Mouse (Mus musculus): ENCODE measurements around the gene Uba6. TPM values are rescaled to one million over a fixed set of nuclear protein-coding genes. Genes with fewer than 3 reads are reported as not detected.

The Uba6 gene
- polyA plus RNA-seq, 1 experiment from 2014 or later = 13.1 TPM

DNA sequence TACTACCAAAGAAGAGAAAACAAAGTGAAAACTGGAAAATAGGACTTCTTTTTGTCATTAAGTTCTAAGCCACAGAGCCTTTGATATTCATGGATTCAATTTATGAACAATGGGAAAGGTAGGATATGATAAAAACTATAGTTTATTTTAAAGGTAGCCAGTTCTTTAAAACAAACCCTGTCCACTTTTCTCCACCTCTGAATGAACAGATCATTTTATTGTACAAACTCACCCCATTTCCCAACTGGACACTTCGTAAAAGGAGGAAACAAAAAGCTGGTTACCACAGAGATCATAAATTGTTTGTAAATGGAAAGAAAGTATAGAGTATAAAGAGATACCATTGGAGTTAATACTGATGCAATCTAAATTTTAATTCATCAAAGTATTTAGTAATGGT lies 61.5 kb downstream of the Uba6 start:
- no peak overlapping the region for H3K4me3 ChIP-seq
- H3K27ac ChIP-seq = no peak overlapping the region
- H3K4me1 ChIP-seq = 0 out of 2 replicates have a peak, but pooled peaks cover 3% of the 10 kb centered on the region
- H3K36me3 ChIP-seq = peaks cover 21% of the 10 kb centered on the region
- H3K9me3 ChIP-seq = no peaks in the 10 kb centered on the region
- no peaks in the 10 kb centered on the region for H3K27me3 ChIP-seq (ENCODE audit: insufficient read depth, poor library complexity, severe bottlenecking)
- WGBS = 89% methylated on average over 1 of the region's 1 CpGs
- no peak for DNase-seq (ENCODE audit: low spot score)

DNA sequence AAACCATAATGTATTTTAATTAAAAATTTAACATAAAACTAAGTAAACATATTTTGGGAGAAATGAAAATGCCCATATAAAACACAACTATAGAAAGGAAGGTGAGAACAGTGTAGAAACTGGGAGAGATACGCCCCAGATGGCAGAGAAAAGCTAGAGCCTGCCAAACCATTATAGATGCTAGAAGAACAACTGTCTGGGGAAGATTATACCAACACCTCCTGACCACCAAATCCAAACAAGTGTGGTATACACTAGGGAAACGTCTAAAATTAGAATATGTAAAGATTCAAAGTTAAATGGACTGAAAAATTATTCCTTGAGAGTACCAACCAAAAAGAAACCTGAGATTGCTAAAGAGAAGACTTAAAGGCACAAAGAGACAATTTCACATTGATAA lies 66.0 kb downstream of the Uba6 start:
- Histone ChIP-seq H3K27me3 (ENCODE audit: insufficient read depth, poor library complexity, severe bottlenecking) (no peaks in the 10 kb centered on the region), H3K27ac (no peak overlapping the region), H3K36me3 (peaks cover 19% of the 10 kb centered on the region; the same call in 1 of the 2 replicates), H3K4me1 (no peaks in the 10 kb centered on the region), H3K4me3 (no peak overlapping the region), H3K9me3 (no peaks in the 10 kb centered on the region)
- DNase-seq (ENCODE audit: low spot score) = no peak
- 82% methylated on average over 2 of the region's 2 CpGs for WGBS

DNA sequence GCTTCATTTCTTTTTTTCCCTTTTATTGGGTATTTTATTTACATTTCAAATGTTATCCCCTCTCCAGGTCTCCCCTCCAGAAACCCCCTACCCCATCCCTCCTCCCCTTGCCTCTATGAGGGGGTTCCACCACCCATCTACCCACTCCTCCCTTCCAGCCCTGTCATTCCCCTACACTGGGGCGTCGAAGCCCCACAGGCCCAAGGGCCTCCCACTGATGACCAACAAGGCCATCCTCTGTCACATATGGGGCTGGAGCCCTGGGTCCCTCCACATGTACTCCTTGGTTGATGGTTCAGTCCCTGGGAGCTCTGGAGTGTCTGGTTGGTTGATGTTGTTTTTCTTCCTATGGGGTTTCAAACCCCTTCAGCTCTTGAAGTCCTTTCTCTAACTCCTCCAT lies 70.4 kb downstream of the Uba6 start:
- Histone ChIP-seq H3K4me3 (no peak overlapping the region), H3K27me3 (ENCODE audit: insufficient read depth, poor library complexity, severe bottlenecking) (no peaks in the 10 kb centered on the region), H3K36me3 (peaks cover 4% of the 10 kb centered on the region; the same call in 1 of the 2 replicates), H3K9me3 (no peaks in the 10 kb centered on the region), H3K27ac (no peak overlapping the region), H3K4me1 (peaks cover 2% of the 10 kb centered on the region; the same call in 1 of the 2 replicates)
- DNase-seq (ENCODE audit: low spot score) = no peak
- 93% methylated on average over 2 of the region's 2 CpGs for WGBS

DNA sequence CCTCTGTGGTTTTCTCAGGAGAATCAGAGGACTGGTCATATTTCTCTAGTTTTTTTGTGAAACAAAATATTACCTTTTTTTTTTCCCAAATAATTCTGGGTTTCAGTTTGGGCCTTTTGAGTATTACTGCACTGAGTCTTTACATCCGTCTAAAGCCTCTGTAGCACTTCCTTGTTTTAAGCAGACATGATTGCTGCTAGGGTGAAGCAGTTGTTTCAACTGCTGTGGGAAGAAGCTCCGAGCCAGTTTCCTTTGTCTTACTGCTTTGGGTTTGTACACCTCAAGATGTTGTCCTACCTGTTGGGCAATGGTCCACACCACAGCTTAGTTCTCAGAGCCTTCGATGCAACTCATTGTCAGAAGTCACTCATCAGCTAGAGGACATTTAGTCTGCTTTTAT lies 72.0 kb downstream of the Uba6 start:
- Histone ChIP-seq H3K27me3 (ENCODE audit: insufficient read depth, poor library complexity, severe bottlenecking) (no peaks in the 10 kb centered on the region), H3K4me1 (peaks cover 2% of the 10 kb centered on the region; the same call in 1 of the 2 replicates), H3K36me3 (no peaks in the 10 kb centered on the region; the same call in 1 of the 2 replicates), H3K4me3 (no peak overlapping the region), H3K27ac (no peak overlapping the region), H3K9me3 (no peaks in the 10 kb centered on the region)
- DNase-seq (ENCODE audit: low spot score) = no peak
- 73% methylated on average over 3 of the region's 3 CpGs for WGBS

DNA sequence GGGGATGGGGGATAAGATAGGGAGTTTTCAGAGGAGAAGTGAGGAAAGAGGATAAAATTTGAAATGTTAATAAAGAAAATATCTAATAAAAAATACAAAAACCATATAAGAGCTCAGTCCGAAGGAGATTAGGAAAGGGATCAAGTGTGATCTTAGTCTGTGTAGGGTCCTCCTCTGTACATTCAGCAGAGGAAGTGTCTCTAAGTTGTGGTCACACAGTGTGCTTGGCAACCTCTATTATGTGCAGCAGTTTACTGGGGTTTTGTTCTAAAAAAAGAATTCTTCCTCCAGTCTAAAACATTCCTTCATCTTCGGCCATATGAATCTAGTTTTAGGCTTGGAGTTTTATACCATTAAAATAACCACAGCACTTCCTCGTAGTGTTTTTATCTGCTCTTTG lies 73.6 kb downstream of the Uba6 start:
- Histone ChIP-seq H3K36me3 (no peaks in the 10 kb centered on the region), H3K27ac (no peak overlapping the region), H3K9me3 (no peaks in the 10 kb centered on the region), H3K4me1 (peaks cover 6% of the 10 kb centered on the region; the same call in 1 of the 2 replicates), H3K4me3 (no peak overlapping the region), H3K27me3 (ENCODE audit: insufficient read depth, poor library complexity, severe bottlenecking) (no peaks in the 10 kb centered on the region)
- no peak for DNase-seq (ENCODE audit: low spot score)
- WGBS = 76% methylated on average over 3 of the region's 3 CpGs

DNA sequence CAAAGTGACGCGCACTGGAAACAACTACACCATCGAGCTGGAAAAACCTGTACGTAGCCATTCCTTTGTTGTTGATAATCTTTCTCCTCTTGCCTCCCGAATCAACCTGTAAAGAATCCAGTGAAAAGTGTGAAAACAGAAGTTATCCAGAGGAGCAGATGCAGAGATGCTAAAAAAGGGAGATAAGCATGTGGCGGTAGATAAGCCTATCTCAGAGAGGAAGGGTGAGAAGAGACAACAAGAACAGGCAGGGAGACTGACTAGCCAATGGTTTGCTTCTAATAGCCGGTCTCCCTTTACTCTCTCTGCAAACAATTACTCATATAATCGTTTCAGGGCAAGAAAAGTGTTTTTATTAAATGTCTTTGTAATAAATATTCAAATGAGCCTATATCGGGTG lies 77.8 kb downstream of the Uba6 start:
- no peaks in the 10 kb centered on the region for H3K36me3 ChIP-seq
- no peak for DNase-seq (ENCODE audit: low spot score)
- 0 out of 2 replicates have a peak, but pooled peaks cover 6% of the 10 kb centered on the region for H3K4me1 ChIP-seq
- no peaks in the 10 kb centered on the region for H3K27me3 ChIP-seq (ENCODE audit: insufficient read depth, poor library complexity, severe bottlenecking)
- WGBS = 36% methylated on average over 9 of the region's 9 CpGs
- no peak overlapping the region for H3K27ac ChIP-seq
- no peaks in the 10 kb centered on the region for H3K9me3 ChIP-seq
- H3K4me3 ChIP-seq = no peak overlapping the region

DNA sequence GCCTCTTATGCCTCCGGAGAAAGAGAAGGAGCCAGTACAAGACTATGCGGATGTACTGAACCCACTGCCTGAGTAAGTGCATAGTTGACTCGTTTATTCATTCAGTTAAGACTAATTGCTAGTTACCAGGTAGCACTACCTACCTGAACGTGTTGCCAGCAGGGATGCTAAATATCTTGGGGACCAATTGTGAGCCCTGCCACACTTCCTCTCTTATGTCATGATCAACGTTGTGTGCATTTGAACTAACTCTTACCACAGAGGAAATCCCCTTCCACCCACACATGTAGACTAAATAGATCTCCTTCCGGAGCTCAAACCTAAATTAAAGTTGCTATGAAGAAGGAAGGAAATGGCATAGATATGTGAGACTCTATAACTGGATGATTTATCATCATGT lies 85.9 kb downstream of the Uba6 start:
- DNase-seq (ENCODE audit: low spot score) = no peak
- H3K36me3 ChIP-seq = no peaks in the 10 kb centered on the region
- H3K4me3 ChIP-seq = no peak overlapping the region
- H3K27ac ChIP-seq = no peak overlapping the region
- no peaks in the 10 kb centered on the region for H3K27me3 ChIP-seq (ENCODE audit: insufficient read depth, poor library complexity, severe bottlenecking)
- H3K4me1 ChIP-seq = no peaks in the 10 kb centered on the region
- no peaks in the 10 kb centered on the region for H3K9me3 ChIP-seq
- WGBS = 74% methylated on average over 6 of the region's 6 CpGs

DNA sequence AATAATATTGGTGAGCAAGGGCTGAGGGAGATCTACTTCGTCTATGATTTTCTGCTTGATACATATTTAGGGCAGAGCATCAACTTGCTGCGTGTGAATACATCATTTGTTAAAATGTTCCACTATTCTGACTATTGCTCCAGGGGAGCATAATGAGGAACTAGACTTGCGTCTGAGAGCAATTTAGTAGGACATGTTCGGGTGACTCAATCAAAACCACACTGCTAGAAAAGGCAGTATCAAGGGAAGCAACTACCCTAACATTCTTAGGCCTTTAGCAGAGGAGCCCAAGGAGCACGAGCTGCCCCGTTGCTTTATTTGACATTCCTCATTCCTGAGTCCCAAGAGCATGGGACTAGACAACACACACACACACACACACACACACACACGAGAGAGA lies 87.6 kb downstream of the Uba6 start:
- no peak for DNase-seq (ENCODE audit: low spot score)
- no peak overlapping the region for H3K27ac ChIP-seq
- no peaks in the 10 kb centered on the region for H3K36me3 ChIP-seq
- 84% methylated on average over 7 of the region's 7 CpGs for WGBS
- no peak overlapping the region for H3K4me3 ChIP-seq
- no peaks in the 10 kb centered on the region for H3K4me1 ChIP-seq
- H3K27me3 ChIP-seq (ENCODE audit: insufficient read depth, poor library complexity, severe bottlenecking) = no peaks in the 10 kb centered on the region
- H3K9me3 ChIP-seq = no peaks in the 10 kb centered on the region

DNA sequence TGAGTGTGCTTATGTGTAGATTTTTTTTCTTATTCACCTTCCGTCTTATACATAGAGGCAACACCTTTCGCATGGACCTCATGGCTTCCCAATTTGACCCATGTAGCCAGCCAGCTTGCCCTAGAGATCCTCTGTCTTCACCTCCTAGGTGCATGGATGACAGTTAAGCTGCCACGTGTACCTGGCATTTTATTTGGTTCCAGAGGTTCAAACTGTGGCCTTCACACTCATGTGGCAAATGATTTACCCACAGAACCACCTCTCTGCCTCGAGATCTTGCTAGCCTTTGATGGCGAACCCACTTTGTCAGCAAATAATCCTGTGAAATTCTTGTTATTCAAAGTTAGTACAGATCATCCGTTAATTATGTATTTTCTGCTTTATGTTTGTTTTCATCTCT lies 88.6 kb downstream of the Uba6 start:
- no peaks in the 10 kb centered on the region for H3K36me3 ChIP-seq
- no peak overlapping the region for H3K4me3 ChIP-seq
- DNase-seq (ENCODE audit: low spot score) = no peak
- no peaks in the 10 kb centered on the region for H3K9me3 ChIP-seq
- H3K27me3 ChIP-seq (ENCODE audit: insufficient read depth, poor library complexity, severe bottlenecking) = no peaks in the 10 kb centered on the region
- 84% methylated on average over 6 of the region's 6 CpGs for WGBS
- H3K4me1 ChIP-seq = no peaks in the 10 kb centered on the region
- H3K27ac ChIP-seq = no peak overlapping the region

DNA sequence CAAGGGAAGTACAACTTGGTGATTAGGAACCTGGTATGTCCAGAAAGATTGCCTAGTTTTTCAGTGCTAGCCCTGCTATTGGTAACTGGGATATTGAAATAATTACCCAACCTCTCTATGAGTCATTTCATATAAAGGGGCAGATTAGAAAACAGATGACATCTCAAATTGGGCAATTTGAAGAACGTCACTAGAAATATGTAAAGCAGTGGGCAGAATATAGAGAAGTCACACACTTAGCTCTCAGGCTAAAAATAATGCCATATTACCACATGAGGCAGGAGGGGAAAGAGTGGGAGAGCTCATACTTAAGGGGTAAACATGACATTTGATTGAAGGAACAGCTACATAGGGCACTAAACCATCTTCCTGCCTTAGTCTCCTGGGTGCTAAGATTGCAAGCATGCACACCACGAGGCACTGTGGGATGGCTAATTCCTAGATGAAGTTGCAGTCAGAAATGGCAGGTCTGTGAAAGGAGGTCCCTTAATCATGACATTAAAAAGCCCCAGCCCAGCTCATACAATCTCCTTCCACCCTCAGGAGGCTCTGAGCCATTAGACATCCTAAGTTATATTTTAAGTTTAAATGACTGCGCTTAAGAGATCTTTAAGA lies 93.8 kb downstream of the Uba6 start:
- H3K27ac ChIP-seq = no peak overlapping the region
- DNase-seq (ENCODE audit: low spot score) = no peak
- H3K9me3 ChIP-seq = no peaks in the 10 kb centered on the region
- no peak overlapping the region for H3K4me3 ChIP-seq
- H3K36me3 ChIP-seq = no peaks in the 10 kb centered on the region
- 74% methylated on average over 3 of the region's 3 CpGs for WGBS
- no peaks in the 10 kb centered on the region for H3K4me1 ChIP-seq
- H3K27me3 ChIP-seq (ENCODE audit: insufficient read depth, poor library complexity, severe bottlenecking) = no peaks in the 10 kb centered on the region

DNA sequence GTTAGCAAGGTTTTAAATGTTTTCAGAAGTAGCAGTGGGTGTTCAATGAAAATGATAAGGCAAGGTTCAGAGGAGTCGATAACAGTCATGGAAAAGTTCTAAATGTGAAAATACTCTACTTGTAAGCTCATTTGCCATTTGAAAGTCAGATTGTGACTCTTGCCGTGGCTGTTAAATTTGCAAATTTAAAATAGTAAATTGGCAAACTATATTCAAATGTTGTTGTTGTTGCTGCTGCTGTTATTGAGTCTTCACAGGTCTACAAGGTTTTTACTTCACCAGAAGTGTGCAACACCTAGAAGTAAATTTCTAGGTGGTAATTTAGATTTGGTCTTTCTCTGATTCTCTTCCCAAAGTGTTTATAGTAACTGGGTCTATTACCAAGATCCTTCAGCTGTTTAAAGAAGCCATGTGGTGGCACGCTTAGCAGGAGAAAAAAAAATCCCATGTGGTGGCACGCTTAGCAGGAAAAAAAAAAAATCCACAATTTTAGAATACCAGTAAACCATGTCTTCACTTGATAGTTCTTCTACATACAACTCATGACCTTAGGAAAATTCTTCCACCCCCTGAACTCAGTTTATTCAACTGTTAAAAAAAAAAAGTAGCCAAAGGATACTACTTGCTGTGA lies 99.7 kb downstream of the Uba6 start:
- Histone ChIP-seq H3K27ac (no peak overlapping the region), H3K4me3 (no peak overlapping the region), H3K27me3 (ENCODE audit: insufficient read depth, poor library complexity, severe bottlenecking) (no peaks in the 10 kb centered on the region), H3K4me1 (no peaks in the 10 kb centered on the region), H3K36me3 (no peaks in the 10 kb centered on the region), H3K9me3 (no peaks in the 10 kb centered on the region)
- DNase-seq (ENCODE audit: low spot score) = no peak
- 77% methylated on average over 4 of the region's 4 CpGs for WGBS

DNA sequence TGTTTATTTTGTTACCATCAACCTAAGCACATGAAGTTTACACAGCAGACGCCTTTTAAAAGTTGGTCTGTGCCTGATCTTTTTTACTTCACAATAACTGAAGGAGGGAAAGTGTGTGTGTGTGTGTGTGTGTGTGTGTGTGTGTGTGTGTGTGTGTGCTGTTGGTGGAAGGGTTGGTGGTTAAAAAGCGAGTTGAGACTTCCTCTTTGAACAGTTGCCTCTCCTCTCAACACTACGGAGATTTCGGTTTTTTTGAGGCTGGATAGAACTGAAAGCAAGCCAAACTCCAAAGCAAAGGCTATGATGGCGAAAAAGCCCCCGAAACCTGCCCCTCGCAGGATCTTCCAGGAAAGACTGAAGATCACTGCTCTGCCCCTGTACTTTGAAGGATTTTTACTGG lies 101.1 kb downstream of the Uba6 start, which contains the start of gene Stap1:
TSS of gene Stap1 (plus strand) at position 209 of the 400 bp plus-strand sequence.
- Histone ChIP-seq H3K36me3 (no peaks in the 10 kb centered on the region), H3K27me3 (ENCODE audit: insufficient read depth, poor library complexity, severe bottlenecking) (no peaks in the 10 kb centered on the region), H3K4me3 (no peak within 1 kb of the TSS), H3K4me1 (no peaks in the 10 kb centered on the region), H3K27ac (no peak within 1 kb of the TSS), H3K9me3 (no peaks in the 10 kb centered on the region)
- no peak for DNase-seq (ENCODE audit: low spot score)
- WGBS = 70% methylated on average over 7 of the region's 7 CpGs

DNA sequence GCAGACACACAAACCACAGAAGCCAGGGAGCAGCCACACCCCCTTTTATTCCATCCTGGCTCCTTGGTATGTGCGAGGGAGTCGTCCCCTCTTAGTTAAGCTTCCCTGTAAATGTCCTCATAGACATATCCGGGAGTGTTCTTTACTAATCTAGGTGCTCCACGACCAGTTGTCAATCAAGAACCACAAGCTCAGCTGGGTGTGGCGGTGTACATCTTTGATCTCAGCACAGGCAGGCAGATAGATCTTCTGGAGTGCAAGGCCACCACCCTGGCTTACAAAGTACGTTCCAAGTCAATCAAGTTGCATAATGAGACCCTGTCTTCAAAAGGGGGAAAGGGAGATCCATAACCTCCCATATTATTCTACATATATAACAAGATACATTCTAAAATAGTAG lies 103.5 kb downstream of the Uba6 start:
- 62% methylated on average over 6 of the region's 6 CpGs for WGBS
- Histone ChIP-seq H3K4me1 (peaks cover 3% of the 10 kb centered on the region; the same call in 1 of the 2 replicates), H3K4me3 (no peak overlapping the region), H3K27ac (no peak overlapping the region), H3K9me3 (no peaks in the 10 kb centered on the region), H3K36me3 (no peaks in the 10 kb centered on the region), H3K27me3 (ENCODE audit: insufficient read depth, poor library complexity, severe bottlenecking) (no peaks in the 10 kb centered on the region)
- DNase-seq (ENCODE audit: low spot score) = no peak
